Mouse (Mus musculus) ovary, postnatal 14 days (tissue): ENCODE measurements around the gene Rtn4ip1.

Source experiments
- DNase-seq: peaks from one replicate; pipeline ENCODE4 v3.0.0; 2022; ENCODE audit warnings: low spot score

Gene Rtn4ip1

GRCm38 (mm10) chr10:44002995-44003524 lies 101.5 kb downstream of the Rtn4ip1 start:
- DNase-seq: no peak

GRCm38 (mm10) chr10:44003551-44004151 lies 102.0 kb downstream of the Rtn4ip1 start:
- DNase-seq: peak; percentile 25

DNA sequence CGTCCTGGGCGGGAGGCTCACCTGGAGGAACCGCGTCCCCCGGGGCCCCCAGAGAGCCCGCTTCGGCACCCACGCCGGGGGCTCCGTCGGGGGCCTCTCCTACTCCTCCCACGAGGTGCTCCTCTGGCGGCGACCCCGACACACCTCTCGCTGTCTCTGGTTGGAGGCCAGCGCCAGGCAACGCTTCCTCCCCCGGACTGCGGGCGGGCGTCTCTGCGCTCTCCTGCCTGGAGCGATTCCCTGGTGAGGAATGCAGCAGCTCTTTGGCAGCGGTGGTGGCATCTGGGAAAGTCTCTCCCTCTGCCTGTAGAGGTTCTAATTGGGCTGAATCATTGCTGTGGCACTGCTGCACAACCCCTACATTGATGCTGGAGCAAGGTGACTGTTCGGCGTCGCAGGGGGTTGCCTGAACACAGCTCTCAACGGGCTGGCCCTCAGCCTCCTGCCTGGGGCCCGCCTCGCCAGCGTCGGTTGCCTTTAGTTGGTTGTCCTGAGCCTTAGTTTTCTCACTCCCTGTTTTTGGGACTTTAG lies 102.7 kb downstream of the Rtn4ip1 start:
- DNase-seq: no peak

GRCm38 (mm10) chr10:44005677-44006641 lies 104.4 kb downstream of the Rtn4ip1 start:
- DNase-seq: no peak
